Mouse (Mus musculus) embryo, embryonic 9.5 days (tissue): ENCODE data around the gene Ankrd12.
A peak's percentile ranks its signal among the peaks of the same experiment; 100 is the strongest.

Source experiments
- DNase-seq: peaks from one replicate; pipeline ENCODE4 v3.0.0-alpha.2; 2017; ENCODE audit errors: extremely low spot score

Gene Ankrd12

DNA sequence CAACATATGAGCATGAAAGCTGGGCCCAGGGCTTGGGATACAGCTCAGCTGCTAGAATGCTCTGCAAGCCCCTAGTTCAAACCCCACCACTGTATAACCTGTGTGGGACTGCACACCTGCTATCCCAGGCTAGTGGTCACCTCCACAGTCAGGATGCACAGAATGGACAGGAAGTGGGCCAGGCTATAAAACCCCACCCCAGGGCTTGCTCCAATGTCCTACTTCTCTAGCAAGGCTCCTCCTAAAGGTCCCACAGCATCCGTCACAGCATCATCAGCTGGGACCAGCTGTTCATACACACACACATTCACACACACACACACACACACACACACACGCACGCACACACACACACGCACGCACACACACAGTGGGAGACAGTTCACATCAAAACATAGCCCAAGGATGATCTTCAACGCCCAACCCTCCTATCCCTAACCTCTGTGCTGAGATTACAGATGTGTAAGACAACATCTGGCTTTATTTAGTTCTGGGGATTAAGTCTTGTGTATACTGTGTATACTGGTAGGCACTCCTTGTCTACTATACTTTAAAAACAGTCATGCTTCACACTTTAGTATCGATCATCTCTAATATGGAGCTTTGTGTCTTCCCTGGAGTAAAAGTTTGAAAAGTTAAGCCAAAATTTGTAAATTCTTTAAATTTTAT is 146.6 kb downstream of the Ankrd12 start:
- DNase-seq, result no peak

GRCm38 (mm10) chr17:65929319-65929978 is 147.4 kb downstream of the Ankrd12 start:
- DNase-seq, result no peak

DNA sequence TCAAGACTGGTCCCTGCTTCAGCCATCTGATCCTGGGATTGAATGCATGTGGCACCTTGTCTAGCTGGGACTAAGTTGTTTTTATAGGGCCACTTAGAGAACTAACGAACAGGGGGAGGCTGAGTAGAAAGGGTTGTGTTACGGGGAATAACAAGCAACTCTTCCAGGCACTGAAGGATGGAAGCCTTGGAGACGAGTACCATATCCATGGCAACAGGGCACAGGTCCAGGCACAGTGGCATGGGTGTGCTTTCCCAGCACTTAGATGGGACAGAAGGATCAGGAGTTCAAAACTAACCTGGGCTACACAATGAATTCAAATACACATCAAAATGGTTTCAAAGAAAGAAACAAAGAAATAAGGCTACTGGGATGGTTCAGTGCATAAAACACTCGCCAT is 149.8 kb downstream of the Ankrd12 start:
- DNase-seq, result no peak

DNA sequence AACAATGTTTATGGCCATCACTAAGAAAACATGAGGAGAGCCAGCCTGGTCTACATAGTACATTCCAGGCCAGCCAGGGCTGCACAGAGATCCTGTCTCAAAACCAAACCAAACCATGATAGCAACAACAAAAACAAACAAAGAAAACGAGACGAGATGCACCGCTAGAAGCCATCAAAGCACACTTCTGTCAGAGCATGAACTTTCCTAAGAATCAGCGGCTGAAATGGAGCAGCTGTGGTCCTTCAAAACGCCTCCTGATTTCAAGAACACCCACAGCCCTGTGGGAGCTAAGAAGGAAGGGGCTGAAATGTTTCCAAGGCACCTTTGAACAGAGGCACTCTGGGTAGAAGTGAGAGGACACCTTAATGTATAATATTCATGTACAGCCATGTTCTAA is 152.7 kb downstream of the Ankrd12 start:
- no peak for DNase-seq

GRCm38 (mm10) chr17:65921975-65922374 is 154.9 kb downstream of the Ankrd12 start:
- DNase-seq, result no peak

GRCm38 (mm10) chr17:65919235-65919634 is 157.7 kb downstream of the Ankrd12 start:
- no peak for DNase-seq

DNA sequence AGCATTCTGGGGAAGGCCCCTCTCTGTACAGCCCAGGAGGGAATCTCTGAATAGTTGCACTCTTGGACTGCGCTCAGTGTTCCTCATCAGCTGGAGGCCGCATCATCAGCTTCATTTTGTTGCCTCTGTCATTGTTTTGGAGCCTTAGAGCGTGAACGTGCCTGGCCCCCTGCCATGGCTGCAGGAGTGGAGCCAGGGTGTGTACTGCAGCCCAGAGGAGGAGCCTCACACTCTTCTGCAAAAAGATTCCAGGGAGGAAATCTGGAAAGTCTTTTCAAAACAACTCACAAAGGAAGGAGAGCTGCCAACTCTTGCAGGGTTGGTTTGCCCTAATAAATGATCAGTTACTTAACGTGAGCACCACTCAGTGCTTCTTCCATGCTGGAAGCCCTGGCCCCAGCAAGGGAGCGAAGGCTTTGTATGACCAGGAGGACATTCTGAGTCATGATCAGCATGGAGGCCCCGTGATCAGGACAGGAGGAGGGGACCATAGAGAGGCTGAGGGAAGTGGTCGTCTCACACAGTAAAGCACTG is 160.7 kb downstream of the Ankrd12 start:
- DNase-seq, result peak; percentile 18
